Mouse (Mus musculus) thymus, postnatal 0 days (tissue): ENCODE measurements at regions not wholly inside any gene's neighbourhood (a gene's known extent, or its start where the extent isn't known, plus 50 kb on each side); places are given as distances from the start of the nearest gene placed in this dataset.

ENCODE experiments used
- DNase-seq: peaks from one replicate; pipeline ENCODE4 v3.0.0-alpha.2; 2015; ENCODE audit warnings: low spot score

DNA sequence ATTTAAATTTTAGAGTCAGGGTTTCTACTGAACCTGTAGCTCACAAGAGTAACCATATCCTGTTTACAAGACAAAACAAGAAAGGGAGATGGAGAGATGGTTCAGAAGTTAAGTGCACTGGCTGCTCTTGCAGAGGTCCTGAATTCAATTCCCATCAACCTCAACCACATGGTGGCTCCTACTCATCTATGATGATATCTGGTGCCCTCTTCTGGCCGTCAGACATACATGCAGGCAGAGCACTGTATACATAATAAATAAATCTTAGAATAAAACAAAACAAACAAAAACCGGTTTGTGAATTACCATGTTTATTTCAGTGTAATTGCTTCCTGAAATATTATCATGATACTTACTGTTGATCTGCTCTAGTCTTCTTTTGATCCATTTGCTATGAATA is 845.4 kb downstream of the Pcdh18 start:
- no peak for DNase-seq

DNA sequence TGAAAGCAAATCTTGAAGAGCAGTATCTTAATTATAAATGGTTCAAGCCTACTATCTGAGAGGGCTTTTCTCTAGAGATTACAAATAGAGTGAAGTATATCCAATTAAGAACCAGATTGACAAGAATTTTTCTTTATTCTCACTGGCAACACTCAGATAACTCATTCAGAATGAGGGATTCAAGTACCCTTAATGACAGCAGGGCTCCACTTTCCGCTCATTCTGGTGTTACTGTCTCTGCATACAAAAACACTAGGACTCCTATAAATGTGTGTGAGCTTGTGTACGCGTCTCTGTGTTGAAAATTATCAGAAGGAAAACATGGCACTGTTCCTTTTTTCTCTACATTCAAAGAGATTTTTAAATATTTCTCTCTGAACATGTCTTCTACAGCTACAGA is 866.7 kb downstream of the Pcdh18 start:
- no peak for DNase-seq

DNA sequence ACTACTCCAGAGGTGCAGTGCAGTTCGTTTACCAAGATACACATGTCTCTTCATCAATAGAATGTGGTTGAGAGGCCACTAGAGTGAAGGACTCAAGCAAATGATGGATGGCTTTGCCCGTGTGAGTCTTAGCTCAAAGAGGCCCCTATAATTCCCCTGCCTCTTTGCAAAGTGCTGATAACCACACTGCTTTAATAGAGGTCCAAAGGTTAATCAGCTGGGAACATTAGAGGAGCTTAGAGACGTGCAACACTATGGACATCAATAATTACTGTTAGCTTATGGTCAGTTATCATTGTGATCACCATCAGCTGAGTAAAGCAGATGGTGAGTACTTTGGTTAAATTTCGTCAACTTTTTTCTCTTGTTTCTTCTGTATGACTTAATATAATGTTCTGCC is 869.2 kb downstream of the Pcdh18 start:
- DNase-seq, result no peak

DNA sequence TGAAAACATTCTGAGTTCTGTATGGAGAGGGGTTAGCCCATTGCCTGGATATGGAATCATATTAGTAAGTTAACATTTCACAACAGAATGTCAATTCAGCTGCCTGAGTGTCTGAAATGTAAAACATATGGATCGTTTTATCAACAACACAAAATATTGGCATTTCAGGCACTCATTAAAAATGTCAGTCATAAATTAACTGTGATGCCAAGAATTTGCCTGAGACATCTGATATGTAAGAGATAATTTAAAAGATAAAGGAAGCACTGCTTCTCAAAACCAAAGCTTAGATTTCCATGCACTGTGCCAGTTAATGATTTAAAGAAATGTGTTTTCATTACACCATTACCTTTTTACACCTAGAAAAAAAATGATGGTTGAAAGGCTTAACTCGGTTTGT is 887.6 kb downstream of the Pcdh18 start:
- no peak for DNase-seq

DNA sequence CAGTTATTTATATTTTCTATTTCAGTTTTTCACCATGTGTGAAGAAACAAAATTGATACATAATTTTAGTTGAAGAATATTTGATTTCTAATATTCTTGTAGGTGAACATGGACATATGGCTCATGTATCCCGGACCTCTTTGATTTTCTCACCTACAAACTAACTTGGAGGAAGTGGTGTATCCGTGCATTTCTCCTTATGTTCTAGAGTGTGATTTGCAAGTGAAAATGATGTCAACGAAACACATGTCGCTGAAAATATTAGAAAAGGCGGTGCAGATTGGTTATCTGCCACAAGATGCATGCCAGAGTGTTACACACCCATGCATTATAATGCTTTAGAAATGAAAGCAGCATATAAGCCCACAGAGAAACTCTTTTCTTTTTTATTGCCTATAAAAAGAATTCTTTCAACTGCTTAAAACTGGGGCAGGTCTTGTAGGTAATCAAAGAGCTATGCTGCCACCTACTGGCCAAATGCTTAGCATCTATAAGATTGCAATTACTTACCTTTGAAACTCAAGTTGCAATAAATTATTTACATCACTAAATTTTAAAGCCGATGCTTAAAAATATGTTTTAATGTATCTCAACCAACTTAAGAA is 911.0 kb downstream of the Pcdh18 start:
- peak; percentile 46 for DNase-seq

DNA sequence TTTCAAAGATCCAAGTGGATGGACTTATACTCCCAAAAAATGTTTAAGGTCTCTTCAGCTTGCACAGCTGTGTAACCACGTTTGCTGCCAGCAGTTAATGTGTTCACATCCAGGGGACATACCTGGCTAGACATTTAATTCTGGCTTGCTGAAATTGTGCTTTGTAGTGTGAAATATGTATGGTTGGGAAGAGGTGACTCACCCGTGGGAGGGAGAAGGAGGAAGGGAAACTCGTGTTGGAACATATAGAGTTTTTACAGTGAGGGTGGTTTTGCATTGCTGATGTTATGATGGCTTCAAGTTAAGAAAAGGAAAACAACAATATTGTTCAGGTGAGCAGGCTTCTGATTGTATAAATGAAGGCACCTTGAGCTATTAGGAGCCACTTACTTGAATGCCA is 916.4 kb downstream of the Pcdh18 start:
- no peak for DNase-seq

DNA sequence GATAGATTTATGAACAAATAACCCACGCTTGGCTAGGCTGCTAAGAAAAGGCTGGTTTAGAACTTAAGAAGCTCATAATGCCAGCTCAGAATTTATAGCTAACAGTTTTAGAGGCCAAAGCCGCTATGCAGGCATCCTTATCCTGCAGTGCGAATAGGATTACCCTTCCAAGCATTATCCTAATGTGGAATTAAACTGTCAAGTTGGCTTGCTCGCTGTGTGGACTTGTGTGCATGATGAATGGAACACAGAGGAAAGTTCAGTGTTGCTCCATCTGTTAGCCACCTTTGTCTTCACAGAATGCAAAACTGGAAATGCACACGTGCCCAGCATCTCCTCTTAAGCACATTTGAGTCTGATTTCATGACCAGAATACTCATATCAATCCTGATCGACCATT is 933.8 kb downstream of the Pcdh18 start:
- no peak for DNase-seq

DNA sequence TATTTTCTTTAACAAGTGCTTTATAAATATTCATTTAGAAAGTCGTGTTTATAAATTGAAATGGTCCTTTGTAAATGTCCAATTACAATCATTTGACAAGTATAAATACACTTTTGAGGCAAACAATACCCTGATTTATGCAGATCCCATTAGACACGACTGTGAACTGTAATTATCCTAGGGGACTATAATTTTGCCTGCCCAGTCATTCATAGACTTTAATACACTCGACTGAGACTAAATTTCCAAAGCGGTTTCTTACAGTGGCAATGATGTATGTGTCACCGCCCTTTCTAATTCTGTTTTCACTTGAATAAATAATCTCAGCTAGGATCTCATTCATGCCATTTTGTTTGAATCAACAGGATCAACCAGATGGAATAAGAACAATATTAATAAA is 952.7 kb downstream of the Pcdh18 start:
- DNase-seq, result no peak

DNA sequence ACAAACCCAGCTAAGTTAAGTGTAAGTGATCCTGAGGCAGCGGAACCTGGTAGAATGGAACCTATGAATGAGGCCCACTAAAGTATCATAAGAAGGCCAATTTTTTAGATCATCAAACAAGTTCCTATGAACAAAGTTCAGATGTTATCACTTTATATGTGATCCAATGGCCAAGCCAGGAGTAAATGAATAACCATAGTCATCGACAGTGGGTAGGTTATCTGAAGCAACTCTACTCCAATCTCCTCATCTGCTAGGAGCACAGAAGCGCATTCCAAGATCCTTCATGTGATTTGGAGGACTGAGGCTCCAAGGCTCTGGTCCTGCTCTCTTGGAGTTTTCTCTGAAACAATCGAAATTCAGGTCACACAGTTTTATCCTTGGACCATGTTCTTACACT is 985.4 kb downstream of the Pcdh18 start:
- DNase-seq, result no peak
